Mouse (Mus musculus) neural tube, embryonic 12.5 days (tissue): ENCODE results near the gene Gm13871. TPM values are rescaled to one million over a fixed set of nuclear protein-coding genes. Genes with fewer than 3 reads are reported as not detected.
"Not testable (repeated sequence)": the region's sequence is repeated elsewhere in the genome, so short reads cannot be mapped to it uniquely, and the experiment has no call there.

Source experiments
- ATAC-seq: fragments of 200-750 bp; cut with Nextera tagmentation; 2 replicates; pipeline ENCODE4 v1.8.0; 2017; ENCODE audit warnings: low read depth, mild to moderate bottlenecking, moderate TSS enrichment, moderate library complexity; ENCODE audit not compliant: low FRiP score
- H3K27ac ChIP-seq: fragments of 300-500 bp; sonication (generic); 2 replicates; pipeline ENCODE4 v1.5.1; 2016
- H3K27me3 ChIP-seq: fragments of 300-500 bp; sonication (generic); replicated peaks from 2 replicates; pipeline ENCODE4 v1.6.1; 2016; ENCODE audit warnings: mild to moderate bottlenecking
- H3K36me3 ChIP-seq: fragments of 300-500 bp; sonication (generic); 2 replicates; pipeline ENCODE4 v1.6.1; 2016; ENCODE audit warnings: mild to moderate bottlenecking
- H3K4me1 ChIP-seq: fragments of 300-500 bp; sonication (generic); 2 replicates; pipeline ENCODE4 v1.6.1; 2016
- H3K4me2 ChIP-seq: fragments of 300-500 bp; sonication (generic); replicated peaks from 2 replicates; pipeline ENCODE4 v1.6.1; 2016; ENCODE audit warnings: mild to moderate bottlenecking
- H3K4me3 ChIP-seq: fragments of 300-500 bp; sonication (generic); 2 replicates; pipeline ENCODE4 v1.5.1; 2016
- H3K9ac ChIP-seq: fragments of 300-500 bp; sonication (generic); 2 replicates; pipeline ENCODE4 v1.6.1; 2016; ENCODE audit warnings: mild to moderate bottlenecking
- H3K9me3 ChIP-seq: fragments of 300-500 bp; sonication (generic); 2 replicates; pipeline ENCODE4 v1.6.1; 2016; ENCODE audit warnings: mild to moderate bottlenecking
- WGBS: fragments of 180-500 bp; shearing (Covaris S2); methylation state at CpG from one replicate; pipeline ENCODE4 v1.1.7; 2016; 5-methylcytosine and 5-hydroxymethylcytosine counted together
- polyA plus RNA-seq: library from polyadenylated mRNA; unstranded; fragments of >200 nt; fragmentation: Nextera tagmentation; extraction: Ambion mirVana; gene quantifications from 2 replicates; pipeline ENCODE4 v1.2.1, GENCODE M21; 2016

Gene Gm13871
- not detected in 2 replicates for polyA plus RNA-seq

- not testable (repeated sequence) for H3K4me2 ChIP-seq, H3K9me3 ChIP-seq, H3K27ac ChIP-seq, H3K4me3 ChIP-seq, ATAC-seq, H3K36me3 ChIP-seq, H3K4me1 ChIP-seq, H3K27me3 ChIP-seq, H3K9ac ChIP-seq
- no CpG with 5 or more reads among the region's 4 CpGs for WGBS
These were observed at the start of gene Gm13871 for GRCm38 (mm10) chr4:73905853-73906252. Gm13871 (minus strand) TSS chr4:73905953.

DNA sequence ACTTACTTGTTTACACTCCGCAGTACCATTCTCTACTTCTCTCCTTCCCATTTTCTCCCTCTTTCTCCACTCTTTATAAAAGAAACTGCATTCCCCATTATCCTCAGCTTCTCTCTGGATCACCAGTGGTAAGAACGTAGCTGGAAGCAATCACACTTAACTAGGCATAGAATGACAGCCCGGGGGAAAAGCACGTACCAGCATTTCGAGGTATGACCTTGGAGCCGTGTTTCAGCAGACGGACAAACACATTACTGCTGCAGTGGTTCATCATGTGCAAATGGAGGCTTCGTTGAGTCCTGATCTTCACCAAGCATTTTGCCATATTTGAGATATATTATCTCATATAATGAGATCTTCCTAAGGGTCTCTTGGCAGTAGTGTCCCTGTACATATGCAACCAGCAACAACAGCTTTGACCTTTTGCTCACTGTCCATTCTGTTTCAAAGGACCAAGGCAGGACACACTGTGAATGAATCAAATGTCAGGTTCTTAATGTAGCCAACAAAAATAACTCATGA lies 44.7 kb upstream of the Gm13871 start, which contains the start of gene 2310002L09Rik:
2310002L09Rik (minus strand) TSS at position 472 of the 522 bp plus-strand sequence.
- Histone ChIP-seq H3K4me1 (no peaks in the 10 kb centered on the region), H3K9me3 (no peaks in the 10 kb centered on the region), H3K4me2 (no peak within 1 kb of the TSS), H3K27me3 (no peaks in the 10 kb centered on the region), H3K36me3 (no peaks in the 10 kb centered on the region), H3K4me3 (no peak within 1 kb of the TSS), H3K9ac (no peak within 1 kb of the TSS), H3K27ac (no peak within 1 kb of the TSS)
- 79% methylated on average over 8 of the region's 8 CpGs for WGBS
- ATAC-seq: no peak

- H3K4me1 ChIP-seq, H3K36me3 ChIP-seq, H3K27ac ChIP-seq, ATAC-seq, H3K4me2 ChIP-seq, H3K27me3 ChIP-seq, H3K4me3 ChIP-seq, H3K9me3 ChIP-seq, H3K9ac ChIP-seq: not testable (repeated sequence)
- WGBS: 91% methylated on average over 6 of the region's 6 CpGs
These were observed 14.9 kb upstream of the Gm13871 start, which contains the start of gene Gm11756 for GRCm38 (mm10) chr4:73920660-73921059. Gm11756 (minus strand) TSS chr4:73920760.

GRCm38 (mm10) chr4:73891012-73891411 lies 14.7 kb downstream of the Gm13871 start, which contains the start of gene Gm11757:
Gm11757 (minus strand) TSS chr4:73891112.
- not testable (repeated sequence) for H3K9me3 ChIP-seq, H3K27ac ChIP-seq, ATAC-seq, H3K9ac ChIP-seq, H3K4me2 ChIP-seq, H3K27me3 ChIP-seq, H3K36me3 ChIP-seq, H3K4me3 ChIP-seq, H3K4me1 ChIP-seq
- WGBS: no CpG with 5 or more reads among the region's 4 CpGs

DNA sequence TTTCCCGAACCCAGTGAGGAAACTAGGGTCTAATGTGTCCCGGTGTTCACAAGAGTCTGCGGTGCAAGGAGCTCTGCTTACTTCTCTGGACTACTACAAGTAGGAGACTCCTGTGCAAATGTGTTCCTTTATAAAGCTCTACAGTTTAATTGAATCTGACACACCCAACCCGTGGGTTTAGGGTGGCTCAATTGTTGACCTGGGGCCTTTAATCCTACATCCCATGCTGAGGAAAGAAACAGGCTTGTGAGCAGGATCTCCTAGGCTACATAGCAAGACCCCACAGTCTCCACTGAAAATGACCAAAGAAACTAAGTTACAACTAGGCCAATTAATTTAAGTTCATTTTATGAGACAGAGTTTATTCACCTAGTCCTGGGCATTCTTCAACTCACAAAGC lies 29.6 kb downstream of the Gm13871 start, which contains the start of gene Gm11758:
Gm11758 (minus strand) TSS at position 101 of the 400 bp plus-strand sequence.
- H3K9me3 ChIP-seq, H3K9ac ChIP-seq, H3K4me2 ChIP-seq, H3K36me3 ChIP-seq, H3K27me3 ChIP-seq, H3K4me1 ChIP-seq, H3K4me3 ChIP-seq, ATAC-seq, H3K27ac ChIP-seq: not testable (repeated sequence)
- no CpG with 5 or more reads among the region's 4 CpGs for WGBS

Other genes with a start within 250 kb of the Gm13871 start
- gene Gm11239, start 237.6 kb downstream of the Gm13871 start, polyA plus RNA-seq: not detected in 2 replicates
- gene Gm428, start 222.4 kb downstream of the Gm13871 start, polyA plus RNA-seq: not detected in 2 replicates
- 0.28 and 0.33 TPM in 2 replicates for gene Rasef, start 115.0 kb downstream of the Gm13871 start, polyA plus RNA-seq
- gene Gm11758, start 29.7 kb downstream of the Gm13871 start, polyA plus RNA-seq: not detected in 2 replicates
- gene Gm11757, start 14.8 kb downstream of the Gm13871 start, polyA plus RNA-seq: not detected in 2 replicates
- gene Gm11756, start 14.8 kb upstream of the Gm13871 start, polyA plus RNA-seq: not detected in 2 replicates
- gene 2310002L09Rik, start 44.9 kb upstream of the Gm13871 start, polyA plus RNA-seq: 1.9 and 3.1 TPM in 2 replicates
- gene Frmd3, start 107.5 kb upstream of the Gm13871 start, polyA plus RNA-seq: 11.1 and 11.9 TPM in 2 replicates